Mouse (Mus musculus) kidney, adult 8-10 months (tissue): Measurements from ENCODE around the gene Sesn2.

Source experiments
- DNase-seq, 2 experiments: peaks; one replicate each; pipeline ENCODE4 v3.0.0; 2022

Sesn2 gene

GRCm38 (mm10) chr4:132477833-132478232, 32.5 kb downstream of the Sesn2 start:
- DNase-seq, result peak in 1 of 2 experiments; percentile 46

- peak; percentile 52 to 72 for DNase-seq
These were observed 34.1 kb downstream of the Sesn2 start for GRCm38 (mm10) chr4:132475895-132476878.

GRCm38 (mm10) chr4:132474631-132475030, 35.7 kb downstream of the Sesn2 start:
- DNase-seq, result peak; percentile 93 to 94

- no peak for DNase-seq
These were observed 36.9 kb downstream of the Sesn2 start for GRCm38 (mm10) chr4:132473411-132473810.

GRCm38 (mm10) chr4:132469873-132470272, 40.4 kb downstream of the Sesn2 start:
- peak; percentile 69 to 87 for DNase-seq

- no peak for DNase-seq
These were observed 46.1 kb downstream of the Sesn2 start for GRCm38 (mm10) chr4:132464255-132464613.

GRCm38 (mm10) chr4:132463430-132464254, 46.7 kb downstream of the Sesn2 start, which contains the start of gene Med18:
TSS of gene Med18 (minus strand) at chr4:132463921.
- DNase-seq, result peak; percentile 92 to 94

GRCm38 (mm10) chr4:132462836-132463235, 47.5 kb downstream of the Sesn2 start:
- no peak for DNase-seq

- DNase-seq, result no peak
These were observed 50.1 kb downstream of the Sesn2 start for GRCm38 (mm10) chr4:132460225-132460624.

- no peak for DNase-seq
These were observed 54.7 kb downstream of the Sesn2 start for GRCm38 (mm10) chr4:132455561-132455960.

- DNase-seq, result peak in 1 of 2 experiments; percentile 52
These were observed 55.2 kb downstream of the Sesn2 start for GRCm38 (mm10) chr4:132455146-132455545.

- no peak for DNase-seq
These were observed 56.1 kb downstream of the Sesn2 start for GRCm38 (mm10) chr4:132454216-132454615.

- no peak for DNase-seq
These were observed 60.5 kb downstream of the Sesn2 start for GRCm38 (mm10) chr4:132449778-132450177.

GRCm38 (mm10) chr4:132446105-132446504, 64.2 kb downstream of the Sesn2 start:
- DNase-seq, result peak in 1 of 2 experiments; percentile 24

- DNase-seq, result no peak
These were observed 65.8 kb downstream of the Sesn2 start for GRCm38 (mm10) chr4:132444516-132444915.
